Mouse (Mus musculus) bone marrow macrophage, adult 2 months (primary cell): ENCODE measurements around the gene Akr1c18. TPM values are rescaled to one million over a fixed set of nuclear protein-coding genes. Genes with fewer than 3 reads are reported as not detected.

Experiments used
- H3K27ac ChIP-seq: 2 replicates; pipeline ENCODE4 v1.5.1; 2012; ENCODE audit warnings: low read depth, low read length; ENCODE audit not compliant: insufficient read depth
- H3K4me1 ChIP-seq: 2 replicates; pipeline ENCODE4 v1.6.1; 2012; ENCODE audit warnings: low read length; ENCODE audit not compliant: control insufficient read depth, insufficient read depth
- H3K4me3 ChIP-seq: 2 replicates; pipeline ENCODE4 v1.5.1; 2012; ENCODE audit warnings: mild to moderate bottlenecking, low read length, moderate library complexity; ENCODE audit not compliant: insufficient read depth
- CTCF ChIP-seq: IDR thresholded peaks from 2 replicates; pipeline ENCODE4 v1.5.1; 2012; ENCODE audit warnings: low read depth, mild to moderate bottlenecking, low read length, moderate library complexity
- POLR2A ChIP-seq: IDR thresholded peaks from 2 replicates; pipeline ENCODE4 v1.6.1; 2012; ENCODE audit warnings: mild to moderate bottlenecking, low read depth, low read length, borderline replicate concordance
- polyA plus RNA-seq: library from polyadenylated mRNA; stranded (reverse); fragments of >200 nt; gene quantifications from 2 replicates; pipeline ENCODE4 v1.2.4, GENCODE M21; 2012; ENCODE audit not compliant: missing spikeins, insufficient read depth, insufficient read length

The Akr1c18 gene
- polyA plus RNA-seq, 1 experiment = not detected

- TF ChIP-seq CTCF (peak; percentile 37; the same call in 1 of the 2 replicates), POLR2A (no peak)
- no peak overlapping the region for H3K27ac ChIP-seq
- H3K4me3 ChIP-seq = no peak overlapping the region
- H3K4me1 ChIP-seq = no peaks in the 10 kb centered on the region
Measured at GRCm38 (mm10) chr13:4110281-4111188, 39.9 kb downstream of the Akr1c18 start.

- Histone ChIP-seq H3K4me1 (no peaks in the 10 kb centered on the region), H3K27ac (no peak overlapping the region), H3K4me3 (no peak overlapping the region)
- TF ChIP-seq POLR2A (no peak), CTCF (no peak)
Measured at GRCm38 (mm10) chr13:4102721-4103120, 47.7 kb downstream of the Akr1c18 start.

- H3K4me1 ChIP-seq = no peaks in the 10 kb centered on the region
- H3K27ac ChIP-seq = no peak overlapping the region
- no peak for TF ChIP-seq CTCF
- no peak for TF ChIP-seq POLR2A
- H3K4me3 ChIP-seq = no peak overlapping the region
Measured at GRCm38 (mm10) chr13:4101691-4102090, 48.8 kb downstream of the Akr1c18 start.

Other genes with a start within 250 kb of the Akr1c18 start
- 5.8 and 6.3 TPM in 2 replicates for gene Net1, start 232.4 kb downstream of the Akr1c18 start, polyA plus RNA-seq
- not detected in 2 replicates for gene Tubal3, start 232.4 kb downstream of the Akr1c18 start, polyA plus RNA-seq
- not detected in 2 replicates for gene Ucn3, start 205.3 kb downstream of the Akr1c18 start, polyA plus RNA-seq
- gene Akr1c14, start 101.6 kb downstream of the Akr1c18 start, polyA plus RNA-seq = not detected in 2 replicates
- gene Akr1c13, start 40.5 kb upstream of the Akr1c18 start, polyA plus RNA-seq = 47.6 and 49.0 TPM in 2 replicates
- not detected in 2 replicates for gene Akr1c19, start 78.0 kb upstream of the Akr1c18 start, polyA plus RNA-seq
- 6.1 and 7.4 TPM in 2 replicates for gene Akr1c12, start 128.8 kb upstream of the Akr1c18 start, polyA plus RNA-seq